Mouse (Mus musculus): ENCODE results near the gene Pfkfb3. TPM values are rescaled to one million over a fixed set of nuclear protein-coding genes. Genes with fewer than 3 reads are reported as not detected.

The Pfkfb3 gene
- total and polyA plus RNA-seq, 2 experiments from 2014 or later = 15.6 to 19.6 TPM

GRCm38 (mm10) chr2:11512127-11512526 is 41.8 kb downstream of the Pfkfb3 start:
- TF ChIP-seq CTCF (IDR thresholded peaks at IDR 0.05; ENCODE audit: low read depth) = no peak
- H3K27me3 ChIP-seq (ENCODE audit: insufficient read depth, low read length) = no peaks in the 10 kb centered on the region
- H3K9ac ChIP-seq (replicated peaks; ENCODE audit: low read length) = no peak overlapping the region
- H3K36me3 ChIP-seq (ENCODE audit: insufficient read depth, low read length) = no peaks in the 10 kb centered on the region
- no peaks in the 10 kb centered on the region for H3K4me1 ChIP-seq (ENCODE audit: insufficient read depth, low read length)
- H3K9me3 ChIP-seq (ENCODE audit: low read length) = no peaks in the 10 kb centered on the region
- no peak for ATAC-seq
- DNase-seq (ENCODE audit: low spot score) = no peak
- WGBS = 86% methylated on average over 1 of the region's 1 CpGs
- no peak overlapping the region for H3K4me3 ChIP-seq (ENCODE audit: low read length)
- no peak overlapping the region for H3K4me2 ChIP-seq (ENCODE audit: low read depth, low read length)
- H3K27ac ChIP-seq = no peak overlapping the region

DNA sequence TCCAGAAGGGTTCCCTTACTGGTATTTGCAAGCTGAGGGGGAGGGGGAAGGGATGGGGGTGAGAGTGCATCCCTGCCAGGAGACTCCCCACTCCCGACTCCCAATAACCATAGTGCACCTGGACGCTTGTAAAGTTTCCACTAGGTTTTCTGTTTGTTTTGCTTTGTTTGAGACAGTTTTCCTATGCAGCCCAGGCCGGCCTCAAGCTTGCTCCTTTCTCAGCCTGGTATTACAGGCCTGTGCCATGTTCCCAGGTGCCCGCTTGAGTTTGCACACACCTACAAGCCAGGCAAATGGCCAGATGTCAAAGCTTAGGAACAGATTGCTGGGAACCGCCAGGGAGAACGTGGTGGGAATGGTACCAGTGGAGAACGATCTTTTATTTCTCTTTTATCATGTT is 50.1 kb downstream of the Pfkfb3 start:
- no peak for TF ChIP-seq CTCF (IDR thresholded peaks at IDR 0.05; ENCODE audit: low read depth)
- Histone ChIP-seq H3K27me3 (ENCODE audit: insufficient read depth, low read length) (no peaks in the 10 kb centered on the region), H3K4me2 (ENCODE audit: low read depth, low read length) (peak overlapping the region; percentile 74), H3K9ac (replicated peaks; ENCODE audit: low read length) (peak overlapping the region; percentile 76), H3K27ac (no peak overlapping the region), H3K9me3 (ENCODE audit: low read length) (no peaks in the 10 kb centered on the region), H3K4me3 (ENCODE audit: low read length) (peak overlapping the region; percentile 65), H3K4me1 (ENCODE audit: insufficient read depth, low read length) (peaks cover 6% of the 10 kb centered on the region; the same call in 1 of the 2 replicates), H3K36me3 (ENCODE audit: insufficient read depth, low read length) (no peaks in the 10 kb centered on the region)
- DNase-seq (ENCODE audit: low spot score) (no peak), ATAC-seq (no peak)
- WGBS = 25% methylated on average over 7 of the region's 7 CpGs

- DNase-seq (ENCODE audit: low spot score) (peak; percentile 88), ATAC-seq (peak; percentile 71)
- TF ChIP-seq CTCF (IDR thresholded peaks at IDR 0.05; ENCODE audit: low read depth) = no peak
- Histone ChIP-seq H3K27me3 (ENCODE audit: insufficient read depth, low read length) (no peaks in the 10 kb centered on the region), H3K27ac (peak overlapping the region; percentile 86; the same call in 1 of the 2 replicates), H3K36me3 (ENCODE audit: insufficient read depth, low read length) (no peaks in the 10 kb centered on the region; the same call in 1 of the 2 replicates), H3K4me2 (ENCODE audit: low read depth, low read length) (peak overlapping the region; percentile 74), H3K4me3 (ENCODE audit: low read length) (peak overlapping the region; percentile 65), H3K9me3 (ENCODE audit: low read length) (no peaks in the 10 kb centered on the region), H3K4me1 (ENCODE audit: insufficient read depth, low read length) (peaks cover 13% of the 10 kb centered on the region; the same call in 1 of the 2 replicates), H3K9ac (replicated peaks; ENCODE audit: low read length) (peak overlapping the region; percentile 76)
- under 1% methylated on average over 39 of the region's 39 CpGs for WGBS
Measured at GRCm38 (mm10) chr2:11502901-11503431, 50.9 kb downstream of the Pfkfb3 start.

DNA sequence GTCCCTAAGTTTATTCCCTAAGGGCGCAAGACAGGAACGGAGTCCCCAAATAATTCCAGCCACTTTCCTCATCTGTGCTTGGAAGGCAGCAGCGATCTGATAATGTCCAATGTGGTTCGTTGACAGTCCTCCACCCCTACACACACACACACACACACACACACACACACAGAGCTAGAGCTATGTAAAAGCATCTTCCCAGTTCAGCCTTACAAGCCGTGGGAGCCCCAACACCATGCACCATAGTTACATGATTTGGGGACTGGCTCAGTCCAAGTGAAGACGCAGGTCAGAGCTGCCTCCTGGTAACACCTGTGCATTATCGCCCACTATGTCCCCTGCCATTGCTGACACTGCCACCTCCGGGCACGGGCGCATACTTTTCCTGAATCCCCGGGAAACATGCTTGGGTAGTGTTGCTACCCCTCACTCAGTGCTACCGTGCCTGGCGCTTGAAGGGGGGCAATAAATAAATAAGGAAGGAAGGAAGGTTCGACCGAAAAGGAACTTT is 51.6 kb downstream of the Pfkfb3 start:
- peak; percentile 36 for DNase-seq (ENCODE audit: low spot score)

DNA sequence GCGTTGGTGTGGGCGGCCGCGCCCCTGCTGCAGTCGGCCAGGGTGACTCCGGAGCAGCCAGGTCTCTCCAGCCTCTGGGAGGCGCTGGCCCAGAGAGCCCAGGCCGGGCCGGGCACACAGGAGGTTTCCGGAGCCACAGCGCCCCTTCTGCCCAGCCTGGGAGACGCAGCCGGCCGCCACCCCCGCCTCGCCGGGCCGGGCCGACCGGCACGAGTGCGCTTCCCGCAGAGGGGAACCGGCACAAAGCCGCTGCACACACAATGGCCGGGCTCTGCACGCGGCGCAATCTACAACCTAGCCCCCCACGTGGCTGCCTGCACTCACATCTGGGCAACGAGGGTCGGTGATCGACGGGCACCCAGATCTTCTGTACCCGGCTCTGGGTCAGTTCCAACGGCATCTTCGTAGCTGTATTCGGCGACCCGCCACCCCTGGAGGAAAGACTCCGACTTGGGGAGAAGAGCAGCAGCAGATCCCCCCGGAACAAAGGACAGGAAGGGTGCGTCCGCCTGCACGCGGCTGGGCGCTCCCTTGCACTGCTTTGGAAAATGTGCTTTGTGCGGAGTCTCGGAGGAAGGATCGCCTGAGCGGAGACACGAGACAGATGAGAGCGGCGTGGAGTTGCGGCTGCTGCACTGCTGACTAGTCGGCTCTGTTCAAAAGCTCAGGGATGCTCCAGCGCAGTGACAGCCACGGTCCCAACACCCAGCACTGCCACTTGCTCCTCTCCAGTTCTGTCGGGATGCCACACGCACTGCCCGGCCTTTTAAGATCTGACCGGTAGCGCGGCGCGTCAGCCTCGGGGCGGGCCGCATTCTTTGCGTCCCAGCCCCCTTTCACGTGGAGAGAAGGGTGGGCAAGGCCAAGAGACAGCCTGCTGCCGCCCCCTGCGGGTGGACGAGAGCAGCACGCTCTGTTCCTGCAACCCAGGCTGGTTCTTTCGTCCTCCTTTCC is 52.3 kb downstream of the Pfkfb3 start:
- Histone ChIP-seq H3K36me3 (ENCODE audit: insufficient read depth, low read length) (no peaks in the 10 kb centered on the region; the same call in 1 of the 2 replicates), H3K9me3 (ENCODE audit: low read length) (no peaks in the 10 kb centered on the region), H3K4me3 (ENCODE audit: low read length) (peak overlapping the region; percentile 65), H3K4me2 (ENCODE audit: low read depth, low read length) (peak overlapping the region; percentile 74), H3K27me3 (ENCODE audit: insufficient read depth, low read length) (no peaks in the 10 kb centered on the region), H3K27ac (peak overlapping the region; percentile 86), H3K9ac (replicated peaks; ENCODE audit: low read length) (peak overlapping the region; percentile 76), H3K4me1 (ENCODE audit: insufficient read depth, low read length) (peaks cover 25% of the 10 kb centered on the region)
- ATAC-seq = peak; percentile 90
- under 1% methylated on average over 75 of the region's 76 CpGs for WGBS
- peak; percentile 93 for TF ChIP-seq CTCF (IDR thresholded peaks at IDR 0.05; ENCODE audit: low read depth)
- peak; percentile 96 for DNase-seq (ENCODE audit: low spot score)

More for the DNA sequence above, 51.6 kb downstream of the Pfkfb3 start:
- TF ChIP-seq CTCF (IDR thresholded peaks at IDR 0.05; ENCODE audit: low read depth) = no peak
- Histone ChIP-seq H3K4me2 (ENCODE audit: low read depth, low read length) (peak overlapping the region; percentile 74), H3K27me3 (ENCODE audit: insufficient read depth, low read length) (no peaks in the 10 kb centered on the region), H3K36me3 (ENCODE audit: insufficient read depth, low read length) (no peaks in the 10 kb centered on the region; the same call in 1 of the 2 replicates), H3K9me3 (ENCODE audit: low read length) (no peaks in the 10 kb centered on the region), H3K9ac (replicated peaks; ENCODE audit: low read length) (peak overlapping the region; percentile 76), H3K4me3 (ENCODE audit: low read length) (peak overlapping the region; percentile 65), H3K27ac (peak overlapping the region; percentile 86), H3K4me1 (ENCODE audit: insufficient read depth, low read length) (peaks cover 18% of the 10 kb centered on the region)
- ATAC-seq = peak; percentile 50
- under 1% methylated on average over 15 of the region's 15 CpGs for WGBS

- peak overlapping the region; percentile 86 for H3K27ac ChIP-seq
- peak overlapping the region; percentile 76 for H3K9ac ChIP-seq (replicated peaks; ENCODE audit: low read length)
- H3K4me3 ChIP-seq (ENCODE audit: low read length) = peak overlapping the region; percentile 65
- peak overlapping the region; percentile 74 for H3K4me2 ChIP-seq (ENCODE audit: low read depth, low read length)
- no peaks in the 10 kb centered on the region for H3K27me3 ChIP-seq (ENCODE audit: insufficient read depth, low read length)
- peaks cover 28% of the 10 kb centered on the region for H3K4me1 ChIP-seq (ENCODE audit: insufficient read depth, low read length)
- ATAC-seq (peak; percentile 4; the same call in 1 of the 2 replicates), DNase-seq (ENCODE audit: low spot score) (peak; percentile 34)
- H3K36me3 ChIP-seq (ENCODE audit: insufficient read depth, low read length) = no peaks in the 10 kb centered on the region; the same call in 1 of the 2 replicates
- no peaks in the 10 kb centered on the region for H3K9me3 ChIP-seq (ENCODE audit: low read length)
- TF ChIP-seq CTCF (IDR thresholded peaks at IDR 0.05; ENCODE audit: low read depth) = no peak
- WGBS = 3% methylated on average over 8 of the region's 8 CpGs
Measured at GRCm38 (mm10) chr2:11500666-11501065, 53.2 kb downstream of the Pfkfb3 start.

All from hindbrain, postnatal 0 days (tissue).